Mouse (Mus musculus): ENCODE measurements at regions not wholly inside any gene's neighbourhood (a gene's known extent, or its start where the extent isn't known, plus 50 kb on each side); places are given as distances from the start of the nearest gene placed in this dataset.
A peak's percentile ranks its signal among the peaks of the same experiment; 100 is the strongest.

DNA sequence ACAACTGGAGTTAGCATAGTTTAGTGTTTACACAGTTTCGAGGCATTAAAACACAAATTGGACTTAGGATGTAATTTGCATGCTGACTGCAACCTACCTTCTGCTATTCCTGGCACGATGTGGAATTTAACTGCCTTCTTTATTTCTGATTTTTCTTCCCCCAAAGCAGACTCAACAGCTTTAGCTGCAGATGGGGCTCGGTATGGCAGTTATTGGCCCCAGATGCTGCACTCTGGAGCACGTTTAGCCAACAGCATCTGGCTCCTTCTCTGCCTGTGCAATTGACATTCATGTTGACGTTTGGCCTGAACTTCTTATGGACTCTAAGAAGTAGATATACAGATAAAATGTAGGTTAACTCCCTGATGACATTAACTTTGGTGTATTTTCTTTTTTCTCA, 625.8 kb upstream of the Gm597 start:
- H3K36me3 ChIP-seq (ENCODE audit: insufficient read depth), result no peaks in the 10 kb centered on the region
- H3K27me3 ChIP-seq (ENCODE audit: insufficient read depth, low read length), result no peaks in the 10 kb centered on the region
- H3K9ac ChIP-seq, result no peak overlapping the region
- no peak overlapping the region for H3K27ac ChIP-seq (ENCODE audit: low read depth, low read length)
- TF ChIP-seq CTCF (IDR thresholded peaks at IDR 0.05; ENCODE audit: low read depth), result no peak
- H3K4me2 ChIP-seq (ENCODE audit: low read depth), result no peak overlapping the region
- ATAC-seq (no peak; the same call in 1 of the 2 replicates), DNase-seq (peak; percentile 38)
- no peak overlapping the region for H3K4me3 ChIP-seq (ENCODE audit: low read depth, low read length)
- WGBS, result 46% methylated on average over 5 of the region's 5 CpGs
- H3K9me3 ChIP-seq (ENCODE audit: low read length), result no peaks in the 10 kb centered on the region
- no peaks in the 10 kb centered on the region for H3K4me1 ChIP-seq (ENCODE audit: insufficient read depth)

DNA sequence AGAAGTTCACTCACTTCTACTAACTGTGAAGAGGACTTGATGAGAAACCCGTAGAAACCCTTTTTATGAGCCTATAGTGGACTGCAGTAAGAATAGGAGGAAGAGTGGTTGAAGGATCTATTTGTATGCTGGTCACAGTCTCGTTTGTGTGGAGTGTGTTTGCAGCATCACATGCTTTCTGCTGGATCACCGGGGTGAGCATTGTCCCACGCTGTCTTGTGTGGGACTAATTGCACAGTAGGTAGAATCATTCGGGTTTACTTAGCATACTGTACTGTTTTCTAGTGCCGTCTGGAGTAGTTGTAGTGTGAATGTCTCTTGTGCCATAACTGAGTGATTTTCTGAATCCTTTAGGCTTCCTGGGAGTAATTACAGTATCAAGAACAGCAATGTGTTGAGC, 624.1 kb upstream of the Gm597 start:
- no peak overlapping the region for H3K27ac ChIP-seq (ENCODE audit: low read depth, low read length)
- no peaks in the 10 kb centered on the region for H3K9me3 ChIP-seq (ENCODE audit: low read length)
- no peak overlapping the region for H3K9ac ChIP-seq
- TF ChIP-seq CTCF (IDR thresholded peaks at IDR 0.05; ENCODE audit: low read depth), result no peak
- DNase-seq, result no peak
- ATAC-seq, result no peak
- no peak overlapping the region for H3K4me2 ChIP-seq (ENCODE audit: low read depth)
- 48% methylated on average over 6 of the region's 6 CpGs for WGBS
- H3K36me3 ChIP-seq (ENCODE audit: insufficient read depth), result no peaks in the 10 kb centered on the region
- H3K27me3 ChIP-seq (ENCODE audit: insufficient read depth, low read length), result no peaks in the 10 kb centered on the region
- H3K4me3 ChIP-seq (ENCODE audit: low read depth, low read length), result no peak overlapping the region
- H3K4me1 ChIP-seq (ENCODE audit: insufficient read depth), result no peaks in the 10 kb centered on the region

DNA sequence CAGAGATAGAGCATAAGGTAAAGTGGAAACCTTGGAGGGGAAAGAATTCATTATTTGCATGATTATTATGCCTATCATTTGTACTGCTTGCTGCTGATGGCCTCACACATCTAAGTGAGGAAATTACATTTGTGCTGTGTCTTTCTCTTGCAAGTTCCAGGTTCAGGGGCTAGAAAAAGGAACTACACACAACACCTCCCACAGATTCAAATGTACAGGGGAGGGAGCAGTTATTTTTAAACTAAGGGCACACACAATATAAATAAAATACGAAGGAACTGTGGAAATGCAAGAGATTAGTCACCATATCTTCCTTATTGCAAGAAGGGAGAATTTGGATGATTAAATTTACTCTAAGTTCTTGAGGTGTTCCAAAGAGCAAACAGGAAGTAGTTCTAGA, 583.7 kb upstream of the Gm597 start:
- H3K4me2 ChIP-seq (ENCODE audit: low read depth), result no peak overlapping the region
- WGBS, result 58% methylated on average over 1 of the region's 1 CpGs
- DNase-seq (no peak), ATAC-seq (no peak)
- no peaks in the 10 kb centered on the region for H3K9me3 ChIP-seq (ENCODE audit: low read length)
- no peak overlapping the region for H3K27ac ChIP-seq (ENCODE audit: low read depth, low read length)
- H3K4me1 ChIP-seq (ENCODE audit: insufficient read depth), result no peaks in the 10 kb centered on the region
- H3K4me3 ChIP-seq (ENCODE audit: low read depth, low read length), result no peak overlapping the region
- no peaks in the 10 kb centered on the region for H3K27me3 ChIP-seq (ENCODE audit: insufficient read depth, low read length)
- no peaks in the 10 kb centered on the region for H3K36me3 ChIP-seq (ENCODE audit: insufficient read depth)
- no peak for TF ChIP-seq CTCF (IDR thresholded peaks at IDR 0.05; ENCODE audit: low read depth)
- H3K9ac ChIP-seq, result no peak overlapping the region

DNA sequence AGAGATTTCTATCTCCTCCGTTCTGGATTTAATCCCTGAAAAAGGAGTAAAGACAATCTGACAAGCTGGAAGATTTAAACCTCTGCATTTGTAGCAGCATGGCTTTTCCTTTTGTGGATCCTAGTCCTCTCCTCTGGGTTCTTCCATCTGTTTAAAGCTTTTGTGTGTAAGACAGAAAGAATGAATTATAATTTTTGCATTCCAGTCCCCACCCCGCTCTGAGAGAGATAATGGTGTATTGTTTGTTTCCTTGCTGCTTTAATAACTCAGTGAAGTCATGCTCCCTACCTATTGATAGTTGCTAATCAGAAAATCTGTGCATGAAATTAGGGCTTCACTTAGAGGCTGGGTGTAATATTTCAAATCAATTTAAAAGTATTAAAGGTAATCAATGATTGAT, 561.5 kb upstream of the Gm597 start:
- Histone ChIP-seq H3K4me3 (ENCODE audit: low read depth, low read length) (no peak overlapping the region), H3K27ac (ENCODE audit: low read depth, low read length) (no peak overlapping the region), H3K4me2 (ENCODE audit: low read depth) (no peak overlapping the region), H3K27me3 (ENCODE audit: insufficient read depth, low read length) (no peaks in the 10 kb centered on the region), H3K4me1 (ENCODE audit: insufficient read depth) (no peaks in the 10 kb centered on the region), H3K9ac (no peak overlapping the region), H3K9me3 (ENCODE audit: low read length) (no peaks in the 10 kb centered on the region), H3K36me3 (ENCODE audit: insufficient read depth) (no peaks in the 10 kb centered on the region)
- DNase-seq (no peak), ATAC-seq (no peak)
- WGBS, result 22% methylated on average over 2 of the region's 2 CpGs
- no peak for TF ChIP-seq CTCF (IDR thresholded peaks at IDR 0.05; ENCODE audit: low read depth)

DNA sequence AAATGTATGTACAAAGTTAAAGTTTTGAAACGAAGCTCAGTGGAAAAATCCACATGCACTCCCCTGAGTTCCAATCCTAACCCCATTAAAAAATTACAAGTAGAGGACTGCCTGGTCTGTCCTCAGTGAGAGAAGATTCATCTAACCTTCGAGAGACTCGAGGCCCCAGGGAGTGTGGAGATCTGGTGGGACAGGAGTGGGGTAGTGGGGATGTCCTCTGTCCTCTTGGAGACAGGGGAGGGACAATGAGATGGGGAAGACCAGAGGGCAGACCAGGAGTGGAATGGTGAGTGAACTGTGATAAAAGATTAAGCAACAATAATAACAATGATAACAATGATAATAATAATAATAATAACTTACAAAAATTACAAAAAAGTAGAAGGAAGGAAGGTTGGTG, 560.9 kb upstream of the Gm597 start:
- H3K4me1 ChIP-seq (ENCODE audit: insufficient read depth), result no peaks in the 10 kb centered on the region
- DNase-seq (no peak), ATAC-seq (no peak)
- no peak for TF ChIP-seq CTCF (IDR thresholded peaks at IDR 0.05; ENCODE audit: low read depth)
- no peak overlapping the region for H3K4me2 ChIP-seq (ENCODE audit: low read depth)
- 74% methylated on average over 3 of the region's 3 CpGs for WGBS
- no peak overlapping the region for H3K27ac ChIP-seq (ENCODE audit: low read depth, low read length)
- H3K27me3 ChIP-seq (ENCODE audit: insufficient read depth, low read length), result no peaks in the 10 kb centered on the region
- H3K4me3 ChIP-seq (ENCODE audit: low read depth, low read length), result no peak overlapping the region
- no peak overlapping the region for H3K9ac ChIP-seq
- no peaks in the 10 kb centered on the region for H3K9me3 ChIP-seq (ENCODE audit: low read length)
- no peaks in the 10 kb centered on the region for H3K36me3 ChIP-seq (ENCODE audit: insufficient read depth)

DNA sequence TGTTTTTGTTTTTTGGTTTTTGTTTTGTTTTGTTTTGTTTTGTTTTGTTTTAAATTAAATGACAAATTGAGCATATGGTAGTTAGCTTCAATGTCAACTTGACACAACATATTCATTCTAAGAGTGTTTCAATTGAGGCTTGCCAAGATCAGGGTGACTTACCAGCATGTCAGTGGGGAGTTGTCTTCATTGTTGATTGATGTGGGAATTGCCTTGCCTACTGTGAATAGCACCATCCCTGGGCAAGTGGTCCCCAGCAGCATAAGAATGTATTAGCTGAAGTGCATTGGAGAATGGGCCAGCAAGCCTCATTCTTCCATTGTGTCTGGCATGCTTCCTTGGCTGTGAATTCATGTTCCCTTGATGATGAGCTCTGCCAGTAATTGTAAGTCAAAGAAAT, 548.9 kb upstream of the Gm597 start:
- Histone ChIP-seq H3K4me1 (ENCODE audit: insufficient read depth) (no peaks in the 10 kb centered on the region), H3K36me3 (ENCODE audit: insufficient read depth) (no peaks in the 10 kb centered on the region), H3K9ac (no peak overlapping the region), H3K27ac (ENCODE audit: low read depth, low read length) (no peak overlapping the region), H3K4me3 (ENCODE audit: low read depth, low read length) (no peak overlapping the region), H3K9me3 (ENCODE audit: low read length) (no peaks in the 10 kb centered on the region), H3K27me3 (ENCODE audit: insufficient read depth, low read length) (no peaks in the 10 kb centered on the region), H3K4me2 (ENCODE audit: low read depth) (no peak overlapping the region)
- DNase-seq (peak; percentile 1), ATAC-seq (no peak; the same call in 1 of the 2 replicates)
- TF ChIP-seq CTCF (IDR thresholded peaks at IDR 0.05; ENCODE audit: low read depth), result no peak

Small RNA genes in the stretch of these regions (microRNA-seq; reads per million reads assigned to microRNA genes)
- gene Gm23785, result 0 reads per million in 2 experiments

All from forebrain, postnatal 0 days (tissue).